Mouse (Mus musculus) liver, embryonic 14.5 days (tissue): Measurements from ENCODE around the gene Wdr73.

Source experiments
- CTCF ChIP-seq: IDR thresholded peaks from 2 replicates; pipeline ENCODE4 v1.5.1; 2016; ENCODE audit warnings: antibody characterized with exemption, low read depth, control low read depth
- EP300 ChIP-seq: IDR thresholded peaks from 2 replicates; pipeline ENCODE4 v1.6.1; 2016; ENCODE audit warnings: antibody characterized with exemption, low read depth

DNA sequence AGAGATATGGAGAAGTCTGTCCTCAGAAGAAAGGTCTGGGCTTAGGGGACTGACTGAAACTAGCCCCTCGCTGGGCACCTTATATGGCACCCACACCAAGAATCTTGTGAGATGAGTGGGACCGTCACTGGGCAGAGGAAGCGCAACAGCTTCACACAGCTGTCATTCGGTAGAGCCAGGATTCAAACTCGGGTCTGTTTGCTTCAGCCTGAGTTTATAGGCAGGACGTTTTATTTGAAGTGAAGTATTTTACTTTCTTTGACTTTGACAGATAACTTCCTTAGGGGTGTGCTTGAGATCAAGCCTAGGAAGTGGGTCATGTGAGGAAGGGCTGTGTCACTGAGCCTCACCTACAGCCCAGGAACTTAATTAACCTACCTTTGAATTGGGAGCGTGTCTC is 35.5 kb downstream of the Wdr73 start:
- TF ChIP-seq CTCF (no peak), EP300 (no peak)
